Mouse (Mus musculus) bone marrow, adult 2 months (tissue): ENCODE results near the gene Mcl1. TPM values are rescaled to one million over a fixed set of nuclear protein-coding genes. Genes with fewer than 3 reads are reported as not detected.
"Not testable (repeated sequence)": the region's sequence is repeated elsewhere in the genome, so short reads cannot be mapped to it uniquely, and the experiment has no call there.

Experiments
- H3K27ac ChIP-seq: fragments of 200-500 bp; 2 replicates; pipeline ENCODE4 v1.5.1; 2012; ENCODE audit warnings: low read depth, mild to moderate bottlenecking, control low read depth, inconsistent platforms, low read length; ENCODE audit not compliant: control insufficient read depth, poor library complexity, insufficient read depth
- H3K4me1 ChIP-seq: fragments of 200-500 bp; 2 replicates; pipeline ENCODE4 v1.6.1; 2011; ENCODE audit warnings: low read length; ENCODE audit not compliant: control insufficient read depth, insufficient read depth
- H3K4me3 ChIP-seq: fragments of 200-500 bp; replicated peaks from 2 replicates; pipeline ENCODE3; 2011; ENCODE audit warnings: mild to moderate bottlenecking, low read depth, low read length, control low read depth; ENCODE audit not compliant: control insufficient read depth
- CTCF ChIP-seq: fragments of 200-500 bp; IDR thresholded peaks from 2 replicates; pipeline ENCODE4 v1.5.1; 2011; ENCODE audit warnings: low read length, control low read depth; ENCODE audit not compliant: control insufficient read depth, insufficient read depth
- POLR2A ChIP-seq: fragments of 200-500 bp; IDR thresholded peaks from 2 replicates; pipeline ENCODE4 v1.6.1; 2011; ENCODE audit warnings: low read depth, mild to moderate bottlenecking, control low read depth, low read length, borderline replicate concordance; ENCODE audit not compliant: control insufficient read depth
- WGBS: fragments of 180-500 bp; shearing (Covaris S2); methylation state at CpG from one replicate; pipeline ENCODE4 v1.1.7; 2018; 5-methylcytosine and 5-hydroxymethylcytosine counted together
- polyA plus RNA-seq: library from polyadenylated mRNA; stranded (reverse); fragments of >200 nt; gene quantifications from 2 replicates; pipeline ENCODE4 v1.2.4, GENCODE M21; 2011; ENCODE audit warnings: low replicate concordance; ENCODE audit not compliant: missing spikeins, insufficient read depth, insufficient read length

The Mcl1 gene
- polyA plus RNA-seq, 1 experiment: 134 TPM

GRCm38 (mm10) chr3:95668026-95668425 lies 9.4 kb downstream of the Mcl1 start:
- H3K4me1 ChIP-seq: peaks cover 25% of the 10 kb centered on the region
- TF ChIP-seq POLR2A: no peak
- H3K27ac ChIP-seq: peak overlapping the region; percentile 96
- WGBS: 35% methylated on average over 7 of the region's 7 CpGs
- H3K4me3 ChIP-seq: peak overlapping the region; percentile 16

- Histone ChIP-seq H3K27ac (peak overlapping the region; percentile 96), H3K4me1 (peaks cover 22% of the 10 kb centered on the region), H3K4me3 (peak overlapping the region; percentile 46)
- 12% methylated on average over 7 of the region's 7 CpGs for WGBS
- no peak for TF ChIP-seq POLR2A
- TF ChIP-seq CTCF: no peak
These were observed 10.2 kb downstream of the Mcl1 start for GRCm38 (mm10) chr3:95668589-95669308.

- no peak overlapping the region for H3K4me3 ChIP-seq
- TF ChIP-seq CTCF (no peak), POLR2A (no peak)
- peak overlapping the region; percentile 96 for H3K27ac ChIP-seq
- peaks cover 22% of the 10 kb centered on the region for H3K4me1 ChIP-seq
- WGBS: 9% methylated on average over 3 of the region's 3 CpGs
These were observed 10.7 kb downstream of the Mcl1 start for GRCm38 (mm10) chr3:95669309-95669665.

GRCm38 (mm10) chr3:95670419-95670818 lies 11.8 kb downstream of the Mcl1 start:
- peaks cover 23% of the 10 kb centered on the region for H3K4me1 ChIP-seq
- H3K4me3 ChIP-seq, H3K27ac ChIP-seq: not testable (repeated sequence)
- 89% methylated on average over 3 of the region's 3 CpGs for WGBS

DNA sequence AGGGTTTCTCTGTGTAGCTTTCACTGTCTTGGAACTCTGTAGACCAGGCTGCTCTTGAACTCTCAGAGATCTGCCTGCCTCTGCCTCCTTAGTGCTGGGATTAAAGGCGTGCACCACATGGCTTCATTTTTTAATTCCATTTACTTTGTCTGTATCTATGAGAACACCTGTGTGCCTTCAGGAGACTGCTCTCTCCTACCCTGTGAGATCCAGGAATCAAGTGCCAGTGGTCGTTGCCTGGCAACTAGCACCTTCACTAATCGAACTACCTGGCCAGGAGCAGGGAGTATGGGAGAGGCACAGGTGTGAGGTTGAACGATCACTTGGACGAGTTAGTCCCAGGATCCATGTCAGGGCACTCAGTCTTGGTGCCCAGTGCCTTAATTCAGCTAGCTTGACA lies 12.6 kb downstream of the Mcl1 start:
- WGBS: 91% methylated on average over 5 of the region's 5 CpGs
- no peak for TF ChIP-seq CTCF
- TF ChIP-seq POLR2A: no peak
- Histone ChIP-seq H3K4me1 (peaks cover 24% of the 10 kb centered on the region), H3K4me3 (no peak overlapping the region), H3K27ac (no peak overlapping the region)

- Histone ChIP-seq H3K27ac (peak overlapping the region; percentile 97), H3K4me1 (peaks cover 22% of the 10 kb centered on the region), H3K4me3 (peak overlapping the region; percentile 1)
- 10% methylated on average over 3 of the region's 3 CpGs for WGBS
- TF ChIP-seq POLR2A (no peak), CTCF (no peak)
These were observed 13.9 kb downstream of the Mcl1 start for GRCm38 (mm10) chr3:95672461-95672860.

DNA sequence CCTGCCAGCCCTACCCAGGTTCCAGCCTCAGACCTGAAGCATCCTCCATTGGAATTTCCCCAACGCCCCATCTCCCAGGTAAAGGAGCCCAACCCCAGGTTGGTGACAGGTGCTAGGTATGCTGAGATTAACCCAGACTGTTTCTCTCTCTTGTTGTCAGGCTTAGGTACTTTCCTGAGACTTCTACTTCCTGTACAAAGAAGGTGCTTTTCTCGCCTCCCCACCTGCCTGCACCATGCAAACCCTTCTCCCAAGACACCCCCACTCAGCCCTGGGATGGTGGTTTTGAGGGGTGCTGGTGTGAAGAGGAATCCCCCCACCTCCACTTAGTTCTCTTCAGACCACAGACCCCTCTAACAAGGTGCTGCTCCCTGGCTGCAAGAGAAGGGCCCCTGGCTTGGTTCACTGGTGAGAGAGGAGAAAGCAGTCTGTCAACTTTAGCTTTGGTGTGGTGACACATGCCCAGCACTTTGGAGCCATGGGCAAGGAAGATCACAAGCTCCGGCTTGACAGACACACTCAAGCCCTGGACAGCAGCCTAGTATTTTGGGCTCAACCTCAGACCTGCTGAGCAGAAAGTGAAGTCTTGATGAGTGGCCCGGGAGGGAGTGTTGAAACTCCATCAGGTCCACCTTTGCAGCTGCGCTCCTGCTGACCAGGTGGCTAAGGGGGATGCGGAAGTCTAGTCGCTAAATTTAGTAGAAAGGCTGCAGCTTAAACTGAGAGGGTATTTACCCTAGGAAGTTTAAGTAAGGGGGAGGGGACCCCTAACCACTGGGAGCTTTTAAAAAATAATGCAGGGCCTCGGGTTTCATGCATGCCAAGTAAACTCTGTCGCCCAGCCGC lies 14.5 kb downstream of the Mcl1 start:
- TF ChIP-seq CTCF (no peak), POLR2A (no peak)

DNA sequence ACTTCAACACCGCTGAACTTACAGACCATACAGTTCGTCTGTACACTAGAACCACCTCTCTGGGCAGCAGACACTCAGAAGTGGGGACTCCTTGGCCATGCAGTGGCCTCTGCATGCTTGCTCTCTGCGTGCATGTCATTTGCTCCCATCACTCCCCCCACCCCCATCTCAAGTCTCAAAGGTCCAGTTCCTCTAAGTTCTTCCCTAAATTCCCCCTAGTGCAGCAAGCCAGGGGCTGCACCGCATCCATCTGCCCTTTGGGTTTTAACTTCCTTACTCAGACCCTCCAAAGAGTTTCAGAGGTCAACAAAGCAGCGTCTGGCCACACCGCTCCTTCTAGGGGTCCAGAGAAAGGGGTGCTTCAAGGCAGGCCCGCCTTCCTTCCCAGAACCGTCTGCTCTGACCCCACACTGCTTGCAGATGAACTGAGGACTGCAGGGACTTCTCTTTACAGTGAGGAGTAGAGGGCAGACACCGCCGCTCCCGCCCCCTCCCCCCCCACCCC lies 15.2 kb downstream of the Mcl1 start:
- peaks cover 16% of the 10 kb centered on the region for H3K4me1 ChIP-seq
- WGBS: 1% methylated on average over 11 of the region's 11 CpGs
- TF ChIP-seq CTCF (no peak), POLR2A (no peak)
- peak overlapping the region; percentile 60 for H3K4me3 ChIP-seq
- peak overlapping the region; percentile 97 for H3K27ac ChIP-seq

More for the DNA sequence above, 14.5 kb downstream of the Mcl1 start:
- Histone ChIP-seq H3K27ac (peak overlapping the region; percentile 97), H3K4me3 (peak overlapping the region; percentile 60), H3K4me1 (peaks cover 19% of the 10 kb centered on the region)
- 25% methylated on average over 10 of the region's 10 CpGs for WGBS
